Mouse (Mus musculus): ENCODE results near the gene Tsnaxip1. TPM values are rescaled to one million over a fixed set of nuclear protein-coding genes. Genes with fewer than 3 reads are reported as not detected.
A peak's percentile ranks its signal among the peaks of the same experiment; 100 is the strongest.

Gene Tsnaxip1
- polyA plus RNA-seq, 1 experiment from 2014 or later, result 0.23 TPM

- no peak overlapping the region for H3K4me2 ChIP-seq (ENCODE audit: low read depth, low read length, severe bottlenecking)
- H3K27ac ChIP-seq (ENCODE audit: low read depth, low read length), result no peak overlapping the region
- H3K9ac ChIP-seq (ENCODE audit: low read length), result no peak overlapping the region
- no peak for DNase-seq (ENCODE audit: low spot score)
- no peaks in the 10 kb centered on the region for H3K9me3 ChIP-seq (ENCODE audit: control insufficient read depth, low read length)
- no peaks in the 10 kb centered on the region for H3K27me3 ChIP-seq (ENCODE audit: control insufficient read depth, insufficient read depth, low read length)
- H3K4me1 ChIP-seq (replicated peaks; ENCODE audit: control insufficient read depth, insufficient read depth, low read length), result no peaks in the 10 kb centered on the region
- WGBS, result 92% methylated on average over 6 of the region's 6 CpGs
- ATAC-seq (replicated peaks; ENCODE audit: low FRiP score), result no peak
- H3K36me3 ChIP-seq (ENCODE audit: control insufficient read depth, insufficient read depth, low read length), result no peaks in the 10 kb centered on the region
- no peak overlapping the region for H3K4me3 ChIP-seq (ENCODE audit: low read depth, low read length)
These were observed 17.2 kb upstream of the Tsnaxip1 start for GRCm38 (mm10) chr8:105810245-105810786.

- Histone ChIP-seq H3K9ac (ENCODE audit: low read length) (no peak overlapping the region), H3K4me1 (replicated peaks; ENCODE audit: control insufficient read depth, insufficient read depth, low read length) (no peaks in the 10 kb centered on the region), H3K27ac (ENCODE audit: low read depth, low read length) (no peak overlapping the region), H3K4me2 (ENCODE audit: low read depth, low read length, severe bottlenecking) (no peak overlapping the region), H3K27me3 (ENCODE audit: control insufficient read depth, insufficient read depth, low read length) (no peaks in the 10 kb centered on the region), H3K4me3 (ENCODE audit: low read depth, low read length) (no peak overlapping the region), H3K36me3 (ENCODE audit: control insufficient read depth, insufficient read depth, low read length) (no peaks in the 10 kb centered on the region), H3K9me3 (ENCODE audit: control insufficient read depth, low read length) (no peaks in the 10 kb centered on the region)
- ATAC-seq (replicated peaks; ENCODE audit: low FRiP score) (no peak), DNase-seq (ENCODE audit: low spot score) (no peak)
- WGBS, result 91% methylated on average over 10 of the region's 10 CpGs
These were observed 16.5 kb upstream of the Tsnaxip1 start for GRCm38 (mm10) chr8:105811061-105811460.

GRCm38 (mm10) chr8:105811543-105811942, 16.0 kb upstream of the Tsnaxip1 start:
- Histone ChIP-seq H3K9me3 (ENCODE audit: control insufficient read depth, low read length) (no peaks in the 10 kb centered on the region), H3K4me3 (ENCODE audit: low read depth, low read length) (no peak overlapping the region), H3K27ac (ENCODE audit: low read depth, low read length) (no peak overlapping the region), H3K36me3 (ENCODE audit: control insufficient read depth, insufficient read depth, low read length) (no peaks in the 10 kb centered on the region), H3K4me1 (replicated peaks; ENCODE audit: control insufficient read depth, insufficient read depth, low read length) (no peaks in the 10 kb centered on the region), H3K27me3 (ENCODE audit: control insufficient read depth, insufficient read depth, low read length) (no peaks in the 10 kb centered on the region), H3K9ac (ENCODE audit: low read length) (no peak overlapping the region), H3K4me2 (ENCODE audit: low read depth, low read length, severe bottlenecking) (no peak overlapping the region)
- DNase-seq (ENCODE audit: low spot score) (no peak), ATAC-seq (replicated peaks; ENCODE audit: low FRiP score) (no peak)
- 77% methylated on average over 3 of the region's 3 CpGs for WGBS

- Histone ChIP-seq H3K9me3 (ENCODE audit: control insufficient read depth, low read length) (no peaks in the 10 kb centered on the region), H3K4me2 (ENCODE audit: low read depth, low read length, severe bottlenecking) (no peak overlapping the region), H3K9ac (ENCODE audit: low read length) (no peak overlapping the region), H3K27ac (ENCODE audit: low read depth, low read length) (no peak overlapping the region), H3K4me3 (ENCODE audit: low read depth, low read length) (no peak overlapping the region), H3K36me3 (ENCODE audit: control insufficient read depth, insufficient read depth, low read length) (no peaks in the 10 kb centered on the region), H3K4me1 (replicated peaks; ENCODE audit: control insufficient read depth, insufficient read depth, low read length) (no peaks in the 10 kb centered on the region), H3K27me3 (ENCODE audit: control insufficient read depth, insufficient read depth, low read length) (no peaks in the 10 kb centered on the region)
- DNase-seq (ENCODE audit: low spot score) (no peak), ATAC-seq (replicated peaks; ENCODE audit: low FRiP score) (no peak)
- WGBS, result 84% methylated on average over 5 of the region's 5 CpGs
These were observed 15.0 kb upstream of the Tsnaxip1 start for GRCm38 (mm10) chr8:105812511-105812910.

- no peaks in the 10 kb centered on the region for H3K4me1 ChIP-seq (replicated peaks; ENCODE audit: control insufficient read depth, insufficient read depth, low read length)
- no peak for ATAC-seq (replicated peaks; ENCODE audit: low FRiP score)
- H3K36me3 ChIP-seq (ENCODE audit: control insufficient read depth, insufficient read depth, low read length), result no peaks in the 10 kb centered on the region
- no peaks in the 10 kb centered on the region for H3K9me3 ChIP-seq (ENCODE audit: control insufficient read depth, low read length)
- H3K27ac ChIP-seq (ENCODE audit: low read depth, low read length), result no peak overlapping the region
- no peak overlapping the region for H3K4me3 ChIP-seq (ENCODE audit: low read depth, low read length)
- no peaks in the 10 kb centered on the region for H3K27me3 ChIP-seq (ENCODE audit: control insufficient read depth, insufficient read depth, low read length)
- no peak overlapping the region for H3K4me2 ChIP-seq (ENCODE audit: low read depth, low read length, severe bottlenecking)
- WGBS, result 98% methylated on average over 6 of the region's 6 CpGs
- no peak for DNase-seq (ENCODE audit: low spot score)
- H3K9ac ChIP-seq (ENCODE audit: low read length), result no peak overlapping the region
These were observed 14.3 kb upstream of the Tsnaxip1 start for GRCm38 (mm10) chr8:105813241-105813640.

GRCm38 (mm10) chr8:105819659-105820058, 7.9 kb upstream of the Tsnaxip1 start:
- Histone ChIP-seq H3K9ac (ENCODE audit: low read length) (no peak overlapping the region), H3K4me3 (ENCODE audit: low read depth, low read length) (no peak overlapping the region), H3K4me2 (ENCODE audit: low read depth, low read length, severe bottlenecking) (no peak overlapping the region), H3K9me3 (ENCODE audit: control insufficient read depth, low read length) (no peaks in the 10 kb centered on the region), H3K4me1 (replicated peaks; ENCODE audit: control insufficient read depth, insufficient read depth, low read length) (no peaks in the 10 kb centered on the region), H3K36me3 (ENCODE audit: control insufficient read depth, insufficient read depth, low read length) (peaks cover 10% of the 10 kb centered on the region; the same call in 1 of the 2 replicates), H3K27ac (ENCODE audit: low read depth, low read length) (no peak overlapping the region), H3K27me3 (ENCODE audit: control insufficient read depth, insufficient read depth, low read length) (no peaks in the 10 kb centered on the region)
- DNase-seq (ENCODE audit: low spot score) (no peak), ATAC-seq (replicated peaks; ENCODE audit: low FRiP score) (no peak)
- WGBS, result 94% methylated on average over 3 of the region's 3 CpGs

GRCm38 (mm10) chr8:105820925-105821324, 6.6 kb upstream of the Tsnaxip1 start:
- H3K4me1 ChIP-seq (replicated peaks; ENCODE audit: control insufficient read depth, insufficient read depth, low read length), result peaks cover 4% of the 10 kb centered on the region; the same call in 1 of the 2 replicates
- no peak overlapping the region for H3K4me2 ChIP-seq (ENCODE audit: low read depth, low read length, severe bottlenecking)
- no peaks in the 10 kb centered on the region for H3K27me3 ChIP-seq (ENCODE audit: control insufficient read depth, insufficient read depth, low read length)
- H3K27ac ChIP-seq (ENCODE audit: low read depth, low read length), result no peak overlapping the region
- H3K36me3 ChIP-seq (ENCODE audit: control insufficient read depth, insufficient read depth, low read length), result peaks cover 12% of the 10 kb centered on the region; the same call in 1 of the 2 replicates
- DNase-seq (ENCODE audit: low spot score) (no peak), ATAC-seq (replicated peaks; ENCODE audit: low FRiP score) (no peak)
- no peaks in the 10 kb centered on the region for H3K9me3 ChIP-seq (ENCODE audit: control insufficient read depth, low read length)
- WGBS, result 95% methylated on average over 1 of the region's 1 CpGs
- no peak overlapping the region for H3K4me3 ChIP-seq (ENCODE audit: low read depth, low read length)
- H3K9ac ChIP-seq (ENCODE audit: low read length), result no peak overlapping the region

- Histone ChIP-seq H3K4me2 (ENCODE audit: low read depth, low read length, severe bottlenecking) (no peak overlapping the region; the same call in 1 of the 2 replicates), H3K27me3 (ENCODE audit: control insufficient read depth, insufficient read depth, low read length) (no peaks in the 10 kb centered on the region), H3K4me1 (replicated peaks; ENCODE audit: control insufficient read depth, insufficient read depth, low read length) (peaks cover 10% of the 10 kb centered on the region; the same call in 1 of the 2 replicates), H3K4me3 (ENCODE audit: low read depth, low read length) (peak overlapping the region; percentile 83), H3K9me3 (ENCODE audit: control insufficient read depth, low read length) (no peaks in the 10 kb centered on the region), H3K9ac (ENCODE audit: low read length) (peak overlapping the region; percentile 87), H3K36me3 (ENCODE audit: control insufficient read depth, insufficient read depth, low read length) (peaks cover 12% of the 10 kb centered on the region; the same call in 1 of the 2 replicates), H3K27ac (ENCODE audit: low read depth, low read length) (no peak overlapping the region)
- DNase-seq (ENCODE audit: low spot score) (no peak), ATAC-seq (replicated peaks; ENCODE audit: low FRiP score) (no peak)
- 92% methylated on average over 4 of the region's 4 CpGs for WGBS
These were observed 2.0 kb upstream of the Tsnaxip1 start for GRCm38 (mm10) chr8:105825506-105825905.

- WGBS, result 18% methylated on average over 4 of the region's 4 CpGs
These were observed 1.2 kb upstream of the Tsnaxip1 start for GRCm38 (mm10) chr8:105826379-105826778.

More at GRCm38 (mm10) chr8:105826379-105826778, 1.2 kb upstream of the Tsnaxip1 start:
- Histone ChIP-seq H3K27me3 (ENCODE audit: control insufficient read depth, insufficient read depth, low read length) (no peaks in the 10 kb centered on the region), H3K4me2 (ENCODE audit: low read depth, low read length, severe bottlenecking) (peak overlapping the region; percentile 87), H3K9ac (ENCODE audit: low read length) (peak overlapping the region; percentile 87), H3K36me3 (ENCODE audit: control insufficient read depth, insufficient read depth, low read length) (peaks cover 12% of the 10 kb centered on the region; the same call in 1 of the 2 replicates), H3K4me1 (replicated peaks; ENCODE audit: control insufficient read depth, insufficient read depth, low read length) (peaks cover 10% of the 10 kb centered on the region; the same call in 1 of the 2 replicates), H3K27ac (ENCODE audit: low read depth, low read length) (no peak overlapping the region), H3K4me3 (ENCODE audit: low read depth, low read length) (peak overlapping the region; percentile 83), H3K9me3 (ENCODE audit: control insufficient read depth, low read length) (no peaks in the 10 kb centered on the region)
- DNase-seq (ENCODE audit: low spot score) (no peak), ATAC-seq (replicated peaks; ENCODE audit: low FRiP score) (no peak)
